Mouse (Mus musculus) urinary bladder, adult 2 months (tissue): Measurements from ENCODE around the gene Lag3. TPM values are rescaled to one million over a fixed set of nuclear protein-coding genes. Genes with fewer than 3 reads are reported as not detected.
"Not testable (repeated sequence)": the region's sequence is repeated elsewhere in the genome, so short reads cannot be mapped to it uniquely, and the experiment has no call there.

ENCODE experiments used
- DNase-seq: peaks from one replicate; pipeline ENCODE4 v3.0.0; 2022; ENCODE audit warnings: low spot score
- polyA plus RNA-seq: library from polyadenylated mRNA; depleted of rRNA; stranded (reverse); fragments of >200 nt; gene quantifications from 2 replicates; pipeline ENCODE4 v1.2.3, GENCODE M21; 2012

Gene Lag3
- polyA plus RNA-seq, 1 experiment, result 1.3 TPM

DNA sequence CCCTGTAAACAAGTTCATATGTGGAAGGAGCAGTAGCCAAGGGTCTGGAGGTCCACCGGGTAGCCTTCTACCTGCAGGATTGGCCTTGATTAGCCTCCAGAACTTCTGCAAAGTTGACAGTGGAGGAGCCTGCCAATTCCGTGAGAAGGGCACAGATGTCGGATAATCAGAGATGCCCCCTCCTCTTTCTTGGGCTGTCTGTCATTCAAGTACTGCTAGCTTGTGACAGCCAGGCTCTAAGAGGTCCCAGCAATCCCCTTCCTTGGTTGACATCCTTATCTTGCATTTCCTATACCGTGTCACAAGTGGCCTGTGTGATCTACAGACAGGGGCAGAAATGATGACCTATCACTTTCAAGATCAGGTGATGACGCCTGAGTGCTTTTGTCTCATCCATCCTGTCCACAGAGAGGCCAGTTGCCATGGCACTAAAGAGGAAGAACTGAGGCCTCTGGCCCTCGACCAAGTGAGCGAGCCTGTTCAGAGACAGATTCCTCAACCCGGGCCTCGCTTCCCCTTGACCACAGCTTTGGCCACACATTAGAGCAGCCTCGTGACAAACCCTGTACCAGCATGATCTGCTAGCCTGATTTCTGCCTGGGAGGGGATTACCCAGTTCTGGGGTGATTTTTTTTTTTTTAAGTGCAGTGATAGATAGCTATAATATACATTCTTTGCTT, 10.6 kb downstream of the Lag3 start:
- DNase-seq, result no peak

DNA sequence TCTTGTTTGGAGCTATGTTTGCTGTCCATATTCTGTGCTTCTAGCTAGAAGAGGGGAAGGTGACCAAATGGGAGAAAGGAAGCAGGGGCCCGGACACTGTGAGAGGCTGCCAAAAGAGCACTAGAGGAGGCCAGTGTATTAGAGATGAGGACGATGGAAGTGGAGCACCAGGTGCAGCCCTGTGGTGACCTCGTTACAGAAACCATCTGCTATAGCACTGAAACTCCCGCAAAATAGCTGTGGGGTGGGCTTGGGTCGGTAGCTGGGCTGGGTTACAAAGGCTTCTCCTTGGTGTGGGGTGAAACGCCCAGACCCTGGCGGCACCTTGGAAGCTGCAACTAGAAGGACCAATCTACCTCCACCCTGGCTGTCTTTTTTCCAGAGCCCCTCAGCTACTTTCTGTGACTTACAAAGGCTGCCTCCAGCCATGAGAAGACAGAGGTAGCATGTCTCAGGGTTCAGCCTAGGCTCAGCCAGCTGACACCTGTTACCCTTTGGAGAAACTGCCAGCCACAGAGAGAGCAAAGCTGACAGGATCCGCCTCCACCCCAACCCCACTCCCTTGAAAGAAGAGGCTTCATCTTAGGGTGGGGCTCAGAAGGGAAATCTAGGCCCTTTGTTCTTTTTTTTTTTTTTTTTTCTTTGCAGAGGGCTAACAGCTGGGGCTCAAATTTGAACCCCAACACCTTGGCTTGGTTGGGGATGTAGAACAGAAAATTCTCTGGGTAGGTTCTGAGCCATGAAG, 11.3 kb downstream of the Lag3 start:
- no peak for DNase-seq

DNA sequence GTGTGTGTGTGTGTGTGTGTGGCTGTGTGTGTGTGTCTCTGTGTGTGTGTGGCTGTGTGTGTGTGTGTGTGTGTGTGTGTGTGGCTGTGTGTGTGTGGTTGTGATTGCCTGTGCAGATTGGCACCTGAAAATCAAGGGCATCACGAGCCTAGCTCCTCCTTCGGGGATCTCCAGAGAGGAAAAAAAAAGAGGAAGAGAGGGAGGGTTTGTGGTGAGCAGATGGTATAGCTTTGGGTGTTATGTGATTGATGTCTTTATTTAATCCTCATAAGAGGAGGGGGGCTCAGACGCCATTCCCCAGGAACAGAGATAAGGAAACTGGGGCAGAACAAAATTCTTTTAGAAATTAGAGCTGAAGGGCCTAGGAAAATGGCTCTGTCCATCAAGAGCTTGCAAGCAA, 13.1 kb downstream of the Lag3 start:
- no peak for DNase-seq

DNA sequence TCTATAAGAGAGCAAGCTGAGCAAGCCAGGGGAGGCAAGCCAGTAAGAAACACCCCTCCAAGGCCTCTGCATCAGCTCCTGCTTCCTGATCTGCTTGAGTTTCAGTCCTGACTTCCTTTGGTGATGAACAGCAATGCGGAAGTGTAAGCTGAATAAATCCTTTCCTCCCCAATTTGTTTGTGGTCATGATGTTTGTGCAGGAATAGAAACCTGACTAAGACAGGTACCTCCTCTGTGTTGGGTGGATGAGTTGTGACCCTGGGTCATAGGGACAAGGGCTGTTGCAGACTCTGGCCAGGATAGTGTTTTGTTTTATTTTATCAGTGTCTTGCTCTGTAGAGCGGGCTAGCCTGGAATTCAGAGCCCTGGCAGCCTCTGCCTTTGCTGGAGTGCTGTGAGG, 17.4 kb downstream of the Lag3 start:
- DNase-seq, result not testable (repeated sequence)

- DNase-seq, result no peak
Measured at GRCm38 (mm10) chr6:124890997-124891396, 20.5 kb downstream of the Lag3 start.

DNA sequence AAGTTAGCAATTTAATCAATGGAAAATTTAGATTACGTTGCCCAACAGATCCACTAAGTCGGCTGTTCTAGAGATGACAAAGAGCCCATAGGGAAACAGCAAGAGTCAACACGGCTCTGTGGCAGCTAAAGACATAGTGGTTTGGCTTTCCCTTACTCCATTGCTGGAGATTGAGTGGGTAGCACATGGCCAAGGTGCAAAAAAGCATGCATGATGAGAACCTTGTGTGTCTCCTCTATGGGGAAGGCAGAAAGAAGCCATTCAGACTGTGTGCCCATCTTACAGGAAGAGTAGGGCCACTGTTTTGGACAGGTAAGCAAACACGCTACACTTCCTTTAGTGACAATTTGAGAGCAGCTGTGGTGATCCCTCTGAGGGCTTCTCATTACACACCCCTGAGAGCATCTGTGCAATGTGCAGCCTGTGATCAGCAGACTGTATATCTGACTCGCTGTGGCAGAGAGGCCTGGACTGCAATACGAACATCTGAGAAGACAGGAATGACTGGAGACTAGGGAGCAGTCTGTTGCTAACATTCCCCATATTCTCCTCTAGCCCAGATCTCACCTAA, 22.9 kb downstream of the Lag3 start:
- DNase-seq, result no peak

DNA sequence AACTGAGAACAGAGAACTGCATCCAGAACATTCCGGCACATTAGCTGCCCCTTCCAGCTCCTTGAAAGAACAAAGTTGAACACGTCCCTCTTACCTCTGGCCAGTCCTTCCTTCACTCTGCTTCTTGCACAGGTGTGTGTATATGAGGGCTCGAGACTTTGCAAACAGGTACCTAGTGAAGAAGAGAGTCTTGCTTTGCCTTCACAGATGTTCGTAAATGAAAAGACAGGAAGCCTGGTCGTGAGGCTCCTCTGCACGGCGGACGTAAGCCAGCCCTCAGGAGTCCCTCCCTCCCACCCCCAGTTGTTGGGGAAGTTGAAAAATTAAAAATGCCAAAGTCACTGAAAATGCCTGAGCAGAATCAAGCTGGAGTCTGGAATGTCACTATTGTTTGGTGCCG, 23.5 kb downstream of the Lag3 start, which contains the start of gene Cd4:
Cd4 (minus strand) TSS at position 236 of the 400 bp plus-strand sequence.
- no peak for DNase-seq

DNA sequence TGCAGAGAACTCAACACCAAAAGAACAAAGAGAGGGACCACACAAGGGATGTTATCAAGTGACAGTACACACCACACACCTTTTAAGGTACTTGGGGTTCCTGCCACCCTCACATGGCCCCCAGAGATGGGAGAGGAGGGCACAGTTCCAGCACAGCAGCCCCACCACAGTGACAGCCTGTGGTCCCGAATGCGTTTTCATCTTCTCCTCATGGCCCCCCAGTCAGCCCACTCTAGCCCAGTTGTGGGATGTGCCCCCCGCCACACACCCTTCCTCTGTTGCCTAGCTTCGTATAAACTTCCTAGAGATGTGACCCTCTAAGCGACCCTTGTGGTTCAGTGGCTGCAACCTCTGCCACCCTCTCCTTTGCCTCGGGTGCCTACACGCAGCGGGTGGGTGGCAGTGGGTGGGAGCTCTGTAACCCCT, 25.5 kb downstream of the Lag3 start:
- DNase-seq, result no peak

GRCm38 (mm10) chr6:124884714-124885500, 26.6 kb downstream of the Lag3 start:
- DNase-seq, result no peak

- no peak for DNase-seq
Measured at GRCm38 (mm10) chr6:124883351-124883750, 28.2 kb downstream of the Lag3 start.

DNA sequence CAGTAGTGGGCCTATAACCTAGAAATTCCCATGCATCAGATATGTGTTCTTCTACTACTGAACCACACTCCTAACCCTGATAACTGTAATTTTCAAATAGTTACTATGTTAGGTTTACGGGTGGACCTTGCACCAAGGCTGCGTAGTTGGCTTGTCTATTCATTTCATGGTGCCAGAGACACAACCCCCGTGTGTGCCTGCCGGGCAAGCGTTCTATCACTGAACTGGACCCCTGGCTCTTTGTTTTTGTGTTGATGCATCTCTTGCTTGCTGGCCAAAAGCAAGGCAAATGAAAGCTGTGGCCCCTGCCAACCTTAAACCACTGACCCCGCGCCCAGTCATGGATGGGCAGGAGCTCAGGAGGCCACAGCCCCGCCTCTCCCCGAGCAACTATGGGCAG, 29.7 kb downstream of the Lag3 start:
- DNase-seq, result no peak

DNA sequence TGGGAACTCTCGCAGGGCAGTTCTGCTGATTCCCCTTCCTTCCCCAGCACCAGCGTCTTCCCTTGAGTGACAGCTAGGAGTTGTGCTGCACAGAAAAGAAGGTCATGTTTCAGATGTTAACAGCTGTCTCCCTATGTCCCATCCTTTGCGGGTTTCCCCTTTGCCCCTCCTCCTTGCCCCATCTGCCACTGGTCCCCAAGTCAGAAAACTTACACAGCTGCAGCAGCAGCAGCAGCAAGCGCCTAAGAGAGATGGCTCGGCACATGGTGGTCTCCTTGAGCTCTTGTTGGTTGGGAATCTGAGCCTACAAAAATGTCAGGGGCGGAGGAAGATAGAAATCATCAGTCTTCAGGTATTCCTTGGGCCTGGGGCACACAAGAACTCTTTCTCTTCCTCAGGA, 32.1 kb downstream of the Lag3 start:
- DNase-seq, result no peak

GRCm38 (mm10) chr6:124874348-124874747, 37.2 kb downstream of the Lag3 start:
- DNase-seq, result no peak

DNA sequence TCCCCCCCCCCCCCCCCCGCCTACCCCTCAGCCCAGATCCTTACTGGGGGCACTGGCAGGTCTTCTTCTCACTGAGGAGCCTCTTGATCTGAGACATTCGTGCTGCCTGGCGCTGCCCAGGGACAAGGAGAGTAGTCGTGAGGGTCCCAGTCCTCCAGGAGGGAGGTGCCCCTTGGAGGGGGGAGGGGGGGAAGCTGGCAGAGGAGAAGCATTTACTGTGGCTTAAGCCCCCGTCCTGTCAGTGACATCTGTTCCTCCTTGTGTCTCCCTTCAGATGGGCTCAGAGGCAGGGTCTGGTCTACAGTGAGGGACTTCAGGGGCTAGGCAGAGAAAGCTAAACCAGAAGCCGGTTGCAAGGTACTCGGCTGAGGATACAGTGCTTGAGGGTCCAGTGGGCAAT, 44.9 kb downstream of the Lag3 start:
- DNase-seq, result no peak

- no peak for DNase-seq
Measured at GRCm38 (mm10) chr6:124865766-124866362, 45.6 kb downstream of the Lag3 start.

DNA sequence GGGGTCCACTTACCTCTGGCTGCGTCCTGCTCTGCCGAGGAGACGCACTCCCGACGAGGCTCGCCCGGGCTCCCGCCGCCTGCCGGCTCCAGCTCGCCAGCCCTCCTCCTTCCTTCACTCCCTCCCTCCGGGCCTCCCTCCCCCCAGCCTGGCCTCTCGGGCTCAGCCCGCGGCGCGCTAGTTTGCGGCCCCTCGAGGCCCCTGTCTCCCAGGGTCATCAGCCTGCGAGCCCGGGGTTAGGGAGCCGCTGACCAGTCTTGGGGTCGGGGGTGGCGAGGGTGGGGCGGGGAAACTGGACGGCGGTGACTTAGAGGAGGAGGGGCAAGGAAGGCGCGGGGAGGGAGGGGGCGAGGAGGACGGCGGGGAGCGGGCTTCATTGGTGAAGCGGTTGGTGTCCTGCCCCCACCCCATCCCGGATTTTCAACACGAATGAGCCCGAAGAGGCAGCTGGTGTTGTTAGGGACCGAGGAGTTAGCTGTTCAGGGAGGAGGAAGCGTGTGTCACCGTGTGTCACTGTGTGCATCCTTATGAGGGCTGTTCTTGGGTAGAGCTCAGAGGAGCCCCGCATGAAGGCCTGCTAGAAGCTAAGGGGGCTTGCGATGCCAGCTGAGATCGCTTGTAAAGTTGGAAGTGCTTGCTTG, 47.7 kb downstream of the Lag3 start, which contains the start of gene Gpr162:
Gpr162 (minus strand) TSS at position 326 of the 641 bp plus-strand sequence.
- DNase-seq, result peak; percentile 53

- no peak for DNase-seq
Measured at GRCm38 (mm10) chr6:124863125-124863657, 48.3 kb downstream of the Lag3 start.

DNA sequence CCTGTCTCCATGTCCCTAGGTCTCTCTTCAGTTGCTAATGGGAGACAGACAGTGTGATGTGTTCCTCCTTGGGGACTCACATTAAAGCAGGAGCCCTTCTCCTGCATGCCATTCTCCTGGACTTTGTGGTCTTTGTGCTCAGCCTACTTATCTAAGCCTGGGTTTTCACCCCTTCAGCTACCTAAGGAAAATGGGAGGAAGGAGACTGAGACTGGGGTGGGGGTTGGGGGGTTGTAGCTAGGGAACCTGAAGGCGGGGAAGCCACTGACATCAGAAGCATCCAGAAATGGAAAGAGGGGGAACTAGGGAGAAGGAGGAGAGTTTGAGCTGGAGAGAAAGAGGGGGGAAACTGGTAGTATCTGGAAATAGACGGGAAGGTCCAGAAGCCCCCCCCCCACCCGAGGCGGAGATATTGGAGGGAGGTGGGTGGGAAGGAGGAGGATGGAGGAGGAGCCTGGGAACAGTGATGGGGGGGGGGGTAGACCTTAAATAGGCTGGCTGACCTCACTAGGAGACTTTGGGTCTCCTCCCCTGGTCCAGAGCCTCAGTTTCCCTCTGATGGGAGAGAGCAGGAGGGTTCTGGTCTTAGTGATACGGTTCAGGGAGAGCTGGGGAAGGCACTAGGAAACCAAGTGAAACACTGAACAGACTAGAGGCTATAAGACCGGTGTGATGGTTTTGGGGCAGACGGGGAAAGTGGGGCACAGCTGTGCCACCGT, 48.9 kb downstream of the Lag3 start:
- DNase-seq, result no peak

GRCm38 (mm10) chr6:124861802-124862201, 49.7 kb downstream of the Lag3 start:
- no peak for DNase-seq

GRCm38 (mm10) chr6:124861266-124861665, 50.2 kb downstream of the Lag3 start:
- DNase-seq, result no peak
